Mouse (Mus musculus) lung, adult 2 months (tissue): ENCODE measurements around the gene Gpr132. TPM values are rescaled to one million over a fixed set of nuclear protein-coding genes. Genes with fewer than 3 reads are reported as not detected.
"Not testable (repeated sequence)": the region's sequence is repeated elsewhere in the genome, so short reads cannot be mapped to it uniquely, and the experiment has no call there.

ENCODE experiments used
- DNase-seq: peaks from one replicate; pipeline ENCODE4 v3.0.0; 2022
- H3K4me1 ChIP-seq: fragments of 200-500 bp; 2 replicates; pipeline ENCODE4 v1.6.1; 2011; ENCODE audit warnings: low read length; ENCODE audit not compliant: control insufficient read depth, insufficient read depth
- H3K4me3 ChIP-seq: fragments of 200-500 bp; replicated peaks from 2 replicates; pipeline ENCODE3; 2011; ENCODE audit warnings: low read depth, mild to moderate bottlenecking, control low read depth, low read length; ENCODE audit errors: extremely low read depth
- CTCF ChIP-seq: fragments of 200-500 bp; IDR thresholded peaks from 2 replicates; pipeline ENCODE4 v1.5.1; 2011; ENCODE audit warnings: mild to moderate bottlenecking, low read length, control low read depth; ENCODE audit not compliant: insufficient read depth
- POLR2A ChIP-seq: fragments of 200-500 bp; IDR thresholded peaks from 2 replicates; pipeline ENCODE4 v1.6.1; 2011; ENCODE audit warnings: low read depth, mild to moderate bottlenecking, control low read depth, low read length, borderline replicate concordance; ENCODE audit errors: extremely low read depth
- WGBS: fragments of 180-500 bp; shearing (Covaris S2); methylation state at CpG from one replicate; pipeline ENCODE4 v1.1.7; 2018; 5-methylcytosine and 5-hydroxymethylcytosine counted together
- polyA plus RNA-seq: library from polyadenylated mRNA; depleted of rRNA; stranded (reverse); fragments of >200 nt; gene quantifications from 2 replicates; pipeline ENCODE4 v1.2.3, GENCODE M21; 2012

Gpr132 gene
- polyA plus RNA-seq, 1 experiment = 12.9 TPM

GRCm38 (mm10) chr12:112829244-112829864 lies 38.7 kb downstream of the Gpr132 start, which contains the start of gene Cdca4:
Cdca4 (minus strand) TSS chr12:112829423.
- TF ChIP-seq POLR2A (peak; percentile 74; the same call in 1 of the 2 replicates), CTCF (no peak)
- Histone ChIP-seq H3K4me3 (peak within 1 kb of the TSS; percentile 90), H3K4me1 (peaks cover 9% of the 10 kb centered on the region)
- WGBS = 1% methylated on average over 64 of the region's 72 CpGs
- DNase-seq = peak; percentile 96

- H3K4me1 ChIP-seq = peaks cover 12% of the 10 kb centered on the region
- DNase-seq = no peak
- peak overlapping the region; percentile 90 for H3K4me3 ChIP-seq
- TF ChIP-seq CTCF = no peak
- no peak for TF ChIP-seq POLR2A
- WGBS = under 1% methylated on average over 51 of the region's 51 CpGs
These were observed 39.4 kb downstream of the Gpr132 start for GRCm38 (mm10) chr12:112828501-112829243.

GRCm38 (mm10) chr12:112825901-112826300 lies 42.1 kb downstream of the Gpr132 start:
- WGBS = 67% methylated on average over 5 of the region's 5 CpGs
- no peak overlapping the region for H3K4me3 ChIP-seq
- TF ChIP-seq POLR2A (no peak), CTCF (no peak)

GRCm38 (mm10) chr12:112823221-112823620 lies 44.8 kb downstream of the Gpr132 start:
- peaks cover 26% of the 10 kb centered on the region for H3K4me1 ChIP-seq
- 28% methylated on average over 4 of the region's 4 CpGs for WGBS
- TF ChIP-seq POLR2A (no peak), CTCF (no peak)
- no peak for DNase-seq
- no peak overlapping the region for H3K4me3 ChIP-seq

More at GRCm38 (mm10) chr12:112825901-112826300, 42.1 kb downstream of the Gpr132 start:
- no peak for DNase-seq
- peaks cover 26% of the 10 kb centered on the region for H3K4me1 ChIP-seq

- 53% methylated on average over 2 of the region's 2 CpGs for WGBS
- H3K4me1 ChIP-seq = peaks cover 25% of the 10 kb centered on the region
- no peak for DNase-seq
- H3K4me3 ChIP-seq = no peak overlapping the region
- no peak for TF ChIP-seq CTCF
- no peak for TF ChIP-seq POLR2A
These were observed 45.4 kb downstream of the Gpr132 start for GRCm38 (mm10) chr12:112822676-112823075.

- DNase-seq = no peak
- H3K4me1 ChIP-seq = peaks cover 20% of the 10 kb centered on the region
- H3K4me3 ChIP-seq = no peak overlapping the region
- WGBS = 38% methylated on average over 4 of the region's 4 CpGs
- TF ChIP-seq POLR2A = no peak
- no peak for TF ChIP-seq CTCF
These were observed 46.1 kb downstream of the Gpr132 start for GRCm38 (mm10) chr12:112821974-112822373.

GRCm38 (mm10) chr12:112821216-112821615 lies 46.8 kb downstream of the Gpr132 start:
- Histone ChIP-seq H3K4me1 (peaks cover 20% of the 10 kb centered on the region), H3K4me3 (no peak overlapping the region)
- no peak for DNase-seq
- WGBS = 63% methylated on average over 1 of the region's 1 CpGs
- no peak for TF ChIP-seq CTCF
- no peak for TF ChIP-seq POLR2A

GRCm38 (mm10) chr12:112820401-112820999 lies 47.5 kb downstream of the Gpr132 start:
- TF ChIP-seq CTCF = no peak
- no peak for TF ChIP-seq POLR2A
- Histone ChIP-seq H3K4me3 (no peak overlapping the region), H3K4me1 (peaks cover 20% of the 10 kb centered on the region)
- no peak for DNase-seq
- WGBS = 81% methylated on average over 12 of the region's 12 CpGs

GRCm38 (mm10) chr12:112819057-112819662 lies 48.9 kb downstream of the Gpr132 start:
- WGBS = 73% methylated on average over 8 of the region's 8 CpGs
- Histone ChIP-seq H3K4me1 (peaks cover 20% of the 10 kb centered on the region), H3K4me3 (no peak overlapping the region)
- DNase-seq = no peak
- TF ChIP-seq POLR2A (no peak), CTCF (no peak)

- WGBS = 75% methylated on average over 7 of the region's 7 CpGs
- not testable (repeated sequence) for H3K4me1 ChIP-seq
These were observed 51.2 kb downstream of the Gpr132 start for GRCm38 (mm10) chr12:112816866-112817265.

More at GRCm38 (mm10) chr12:112816866-112817265, 51.2 kb downstream of the Gpr132 start:
- not testable (repeated sequence) for DNase-seq, H3K4me3 ChIP-seq
